Mouse (Mus musculus) megakaryocyte-erythroid progenitor cell, adult 5 weeks (primary cell): ENCODE results near the gene Vmn2r1. TPM values are rescaled to one million over a fixed set of nuclear protein-coding genes. Genes with fewer than 3 reads are reported as not detected.

Source experiments
- polyA plus RNA-seq: library from polyadenylated mRNA; stranded (reverse); fragments of >175 nt; gene quantifications from 2 replicates; pipeline ENCODE4 v1.2.3, GENCODE M21; 2012

Gene Vmn2r1
- polyA plus RNA-seq, result not detected in 2 replicates

DNA sequence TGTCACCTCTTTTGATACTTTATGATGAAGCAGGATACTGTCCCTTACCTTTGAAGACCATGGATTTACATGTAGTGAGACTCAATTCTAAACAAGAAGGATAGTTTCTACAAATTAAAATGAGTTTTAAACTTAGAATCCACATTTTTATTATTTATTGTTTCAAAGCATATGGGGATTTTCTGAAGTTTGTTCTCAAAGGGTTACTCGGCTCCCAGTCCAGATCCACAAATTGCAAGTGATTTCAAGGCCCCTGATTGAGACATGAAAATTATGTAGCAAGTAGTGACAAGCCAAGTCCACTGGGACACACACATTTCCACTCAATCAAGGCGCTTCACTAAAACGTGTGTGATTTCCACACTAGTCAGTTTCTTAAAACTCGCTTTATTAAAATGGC, at the start of gene Vmn2r1:
TSS of gene Vmn2r1 (plus strand) at position 301 of the 400 bp plus-strand sequence.

DNA sequence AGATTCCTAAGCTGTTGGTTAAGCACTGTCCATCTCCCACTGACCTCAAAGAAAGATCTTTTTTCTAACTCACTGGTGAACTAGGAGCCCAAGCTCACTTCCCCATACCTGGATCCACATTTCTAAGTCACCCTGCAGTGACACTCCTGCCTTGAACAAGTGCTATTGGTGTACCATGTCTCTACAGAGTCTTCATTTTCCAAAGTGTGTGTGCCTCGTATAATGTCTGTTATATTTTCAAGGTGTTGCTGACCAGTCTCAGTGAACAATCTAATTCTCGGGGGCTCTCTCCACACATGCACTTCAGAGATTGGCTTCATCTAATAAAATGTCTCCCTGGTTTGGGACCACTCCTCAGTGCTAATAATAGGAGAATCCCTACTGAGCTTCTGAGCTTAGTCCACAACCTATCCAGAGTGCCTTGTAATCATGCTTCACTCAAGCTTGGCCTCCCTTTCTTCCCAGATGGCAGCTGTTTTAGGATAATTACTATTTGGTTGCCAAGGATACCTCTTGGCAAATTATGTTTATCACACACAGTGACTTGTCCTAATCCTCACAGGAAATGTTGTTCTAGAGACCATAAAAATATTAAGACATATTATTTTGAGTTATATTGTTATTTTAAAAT, 60.6 kb downstream of the Vmn2r1 start, which contains the start of gene Vmn2r2:
TSS of gene Vmn2r2 (minus strand) at position 51 of the 631 bp plus-strand sequence.

Other genes with a start within 250 kb of the Vmn2r1 start
- gene Plch1, start 182.1 kb upstream of the Vmn2r1 start, polyA plus RNA-seq, result not detected in 2 replicates
- gene E130311K13Rik, start 152.1 kb upstream of the Vmn2r1 start, polyA plus RNA-seq, result 1.4 and 2.6 TPM in 2 replicates
- 10.2 and 16.3 TPM in 2 replicates for gene Slc33a1, start 116.8 kb upstream of the Vmn2r1 start, polyA plus RNA-seq
- 3.1 and 3.4 TPM in 2 replicates for gene Gmps, start 105.4 kb upstream of the Vmn2r1 start, polyA plus RNA-seq
- gene Vmn2r2, start 60.4 kb downstream of the Vmn2r1 start, polyA plus RNA-seq, result not detected in 2 replicates
- gene Vmn2r3, start 208.2 kb downstream of the Vmn2r1 start, polyA plus RNA-seq, result 0.01 and 0.04 TPM in 2 replicates